ENCODE assay signal across 8 mouse cellular contexts in the genomic region with DNA sequence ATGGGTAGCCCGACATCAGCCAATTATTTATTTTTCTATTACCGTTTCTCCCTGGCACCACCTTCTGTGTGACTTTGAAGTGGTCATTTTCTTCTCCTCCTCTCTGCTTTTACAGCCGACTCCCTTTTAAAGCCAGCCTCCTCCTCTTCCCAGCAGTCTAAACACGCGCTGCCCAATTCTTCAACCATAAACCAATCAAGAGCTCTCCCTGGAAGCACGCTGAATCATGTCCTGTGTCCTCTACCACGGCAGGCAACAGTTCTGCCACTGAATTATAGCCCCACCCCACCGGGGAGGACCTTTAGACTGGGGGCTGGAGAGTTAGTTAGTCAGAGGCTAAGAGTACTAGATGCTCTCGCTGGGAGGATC. TPM values are rescaled to one million over a fixed set of nuclear protein-coding genes. Genes with fewer than 3 reads are reported as not detected.
DNase-seq lines count a peak whose midpoint lies in the region; ATAC-seq lines count a peak whose summit lies in the region.

No protein-coding gene starts in this region.

- H3K9me3 ChIP-seq in stomach, embryonic 15.5 days, result no peaks in the 10 kb centered on the region
- H3K9me3 ChIP-seq in hindbrain, embryonic 16.5 days (ENCODE audit: control insufficient read depth, low read length), result no peaks in the 10 kb centered on the region
- no peaks in the 10 kb centered on the region for H3K9me3 ChIP-seq in midbrain, embryonic 15.5 days

- WGBS in stomach, embryonic 15.5 days, result 36% methylated on average over 9 of the region's 9 CpGs
- WGBS in hindbrain, embryonic 16.5 days, result 70% methylated on average over 9 of the region's 9 CpGs
- 69% methylated on average over 9 of the region's 9 CpGs for WGBS in midbrain, embryonic 15.5 days

- H3K4me1 ChIP-seq in stomach, embryonic 15.5 days, result no peaks in the 10 kb centered on the region
- H3K4me1 ChIP-seq in hindbrain, embryonic 16.5 days (ENCODE audit: control insufficient read depth, insufficient read depth, low read depth, low read length), result no peaks in the 10 kb centered on the region
- H3K4me1 ChIP-seq in midbrain, embryonic 15.5 days, result no peaks in the 10 kb centered on the region

- H3K27ac ChIP-seq in stomach, embryonic 15.5 days, result no peak overlapping the region
- no peak overlapping the region for H3K27ac ChIP-seq in hindbrain, embryonic 16.5 days (ENCODE audit: low read depth, low read length)
- no peak overlapping the region for H3K27ac ChIP-seq in midbrain, embryonic 15.5 days

- DNase-seq in ovary, adult 18-20 months (ENCODE audit: low spot score), result peak; percentile 24
- DNase-seq in ovary, postnatal 10 days (ENCODE audit: low spot score), result no peak
- peak; percentile 52 for DNase-seq in heart, adult 8-10 months (ENCODE audit: low spot score)
- DNase-seq in kidney, postnatal 25 days, result peak; percentile 62 to 82
- DNase-seq in embryo, embryonic 9.5 days (ENCODE audit: extremely low spot score), result no peak

- no peak overlapping the region for H3K4me3 ChIP-seq in stomach, embryonic 15.5 days (replicated peaks)
- no peak overlapping the region for H3K4me3 ChIP-seq in hindbrain, embryonic 16.5 days (ENCODE audit: low read length)
- no peak overlapping the region for H3K4me3 ChIP-seq in midbrain, embryonic 15.5 days

- no peak overlapping the region for H3K9ac ChIP-seq in stomach, embryonic 15.5 days
- no peak overlapping the region for H3K9ac ChIP-seq in hindbrain, embryonic 16.5 days (ENCODE audit: low read depth, low read length)
- H3K9ac ChIP-seq in midbrain, embryonic 15.5 days, result no peak overlapping the region

- ATAC-seq in stomach, embryonic 15.5 days (ENCODE audit: insufficient read depth, low FRiP score, low read depth), result peak; percentile 75; the same call in 1 of the 2 replicates
- ATAC-seq in hindbrain, embryonic 16.5 days, result no peak
- no peak for ATAC-seq in midbrain, embryonic 15.5 days (replicated peaks)

- H3K36me3 ChIP-seq in stomach, embryonic 15.5 days, result no peaks in the 10 kb centered on the region
- H3K36me3 ChIP-seq in hindbrain, embryonic 16.5 days (ENCODE audit: control insufficient read depth, insufficient read depth, low read length), result no peaks in the 10 kb centered on the region
- H3K36me3 ChIP-seq in midbrain, embryonic 15.5 days (replicated peaks), result no peaks in the 10 kb centered on the region

- H3K27me3 ChIP-seq in stomach, embryonic 15.5 days (replicated peaks), result no peaks in the 10 kb centered on the region
- no peaks in the 10 kb centered on the region for H3K27me3 ChIP-seq in hindbrain, embryonic 16.5 days (replicated peaks; ENCODE audit: control insufficient read depth, insufficient read depth, low read length)
- H3K27me3 ChIP-seq in midbrain, embryonic 15.5 days (replicated peaks), result no peaks in the 10 kb centered on the region

- H3K4me2 ChIP-seq in stomach, embryonic 15.5 days, result no peak overlapping the region
- no peak overlapping the region for H3K4me2 ChIP-seq in hindbrain, embryonic 16.5 days (ENCODE audit: low read length)
- no peak overlapping the region for H3K4me2 ChIP-seq in midbrain, embryonic 15.5 days

RNA-seq across cellular contexts. Expression of a gene that starts 10.5 kb away (rescaled TPM):
- 10 to 100 TPM; 19.9 to 23.4 (median 22.0) TPM for total RNA-seq in heart, adult 8-10 months (2022)
- 54.8 and 55.3 TPM in 2 replicates for polyA plus RNA-seq in stomach, embryonic 15.5 days (2015; fragmentation: Nextera tagmentation; extraction: Ambion mirVana)
- polyA plus RNA-seq in hindbrain, embryonic 16.5 days (2015; fragmentation: Nextera tagmentation; extraction: Ambion mirVana), result 91.3 and 98.0 TPM in 2 replicates
- polyA plus RNA-seq in midbrain, embryonic 15.5 days (2015; fragmentation: Nextera tagmentation; extraction: Ambion mirVana), result 79.8 and 91.8 TPM in 2 replicates

RNA-seq across cellular contexts. Expression of a gene that starts 32.7 kb away (rescaled TPM):
- 10 to 100 TPM; 70.5 to 87.1 (median 79.0) TPM for total RNA-seq in heart, adult 8-10 months (2022)
- 8.0 and 9.5 TPM in 2 replicates for polyA plus RNA-seq in stomach, embryonic 15.5 days (2015; fragmentation: Nextera tagmentation; extraction: Ambion mirVana)
- 9.4 and 9.8 TPM in 2 replicates for polyA plus RNA-seq in hindbrain, embryonic 16.5 days (2015; fragmentation: Nextera tagmentation; extraction: Ambion mirVana)
- polyA plus RNA-seq in midbrain, embryonic 15.5 days (2015; fragmentation: Nextera tagmentation; extraction: Ambion mirVana), result 11.1 and 11.7 TPM in 2 replicates

Comparison
In these comparisons a context has a peak if more than half of its experiments do, and no peak if none do; other contexts are left out.
1. DNase-seq: peak in ovary, adult 18-20 months (single experiment), heart, adult 8-10 months (single experiment) and kidney, postnatal 25 days (2 of 2); none in ovary, postnatal 10 days (single experiment) and embryo, embryonic 9.5 days (single experiment).